1 mouse cellular context compared by ENCODE assay signal in the genomic region with DNA sequence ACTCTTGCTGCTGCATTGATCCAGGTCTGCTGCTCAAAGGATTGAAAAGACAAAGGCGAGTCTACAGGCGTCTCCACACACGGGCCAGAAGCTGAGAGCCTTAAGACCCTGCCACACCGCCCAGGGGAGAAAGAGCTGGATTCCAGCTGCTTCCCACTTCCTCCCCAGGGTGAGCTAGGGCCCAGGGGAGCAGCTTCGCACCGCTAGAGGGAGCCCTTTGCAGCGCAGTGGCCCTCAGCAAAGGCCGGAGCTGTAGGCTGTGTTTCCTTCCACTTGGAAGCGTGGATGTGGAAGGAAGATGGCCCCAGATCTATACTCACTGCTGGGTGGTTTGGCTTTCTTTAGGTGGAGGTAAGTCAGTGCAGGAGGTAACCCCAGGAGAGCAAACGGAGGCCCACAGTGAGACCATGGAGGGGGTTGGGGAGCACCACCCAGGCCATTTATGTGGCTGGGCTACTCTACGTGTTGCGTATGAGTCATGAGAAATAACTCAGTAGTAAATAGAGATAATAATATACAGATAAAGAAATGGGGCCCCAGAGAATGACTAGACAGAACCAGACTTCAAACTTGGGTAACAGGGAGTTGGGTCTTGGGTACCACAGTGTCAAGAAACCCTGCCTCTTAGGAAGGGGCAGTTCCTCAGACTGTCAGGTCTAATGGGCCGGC.
A peak's percentile ranks its signal among the peaks of the same experiment; 100 is the strongest.
TF ChIP-seq lines count a peak whose summit lies in the region.

No protein-coding gene starts in this region.

TF ChIP-seq in CH12.LX, 34 proteins besides CTCF, POLR2A, EP300 and RAD21:
- TF ChIP-seq MAZ (IDR thresholded peaks at IDR 0.05; ENCODE audit: low read depth, low read length) (peak; percentile 81), MEF2A (IDR thresholded peaks at IDR 0.05; ENCODE audit: borderline replicate concordance, low read depth, low read length) (peak; percentile 56; the same call in 1 of the 2 replicates), UBTF (IDR thresholded peaks at IDR 0.05; ENCODE audit: low read depth, low read length) (no peak), CHD2 (IDR thresholded peaks at IDR 0.05; ENCODE audit: low read length) (peak; percentile 65; the same call in 1 of the 2 replicates), ETS1 (conservative IDR thresholded peaks at IDR 0.05; ENCODE audit: low read depth, low read length) (no peak), IRF4 (IDR thresholded peaks at IDR 0.05; ENCODE audit: low read depth, low read length) (peak; percentile 88), ELF1 (IDR thresholded peaks at IDR 0.05; ENCODE audit: low read depth, low read length) (peak; percentile 67), SIN3A (IDR thresholded peaks at IDR 0.05; ENCODE audit: low read length) (0 out of 2 replicates have a peak, but pooled peaks have one; percentile 63), NRF1 (IDR thresholded peaks at IDR 0.05; ENCODE audit: low read depth, low read length) (no peak; the same call in 1 of the 2 replicates), NELFE (IDR thresholded peaks at IDR 0.05; ENCODE audit: low read depth, low read length) (peak; percentile 67; the same call in 1 of the 2 replicates), MAFK (IDR thresholded peaks at IDR 0.05; ENCODE audit: insufficient replicate concordance, low read length) (no peak), TCF12 (IDR thresholded peaks at IDR 0.05; ENCODE audit: low read depth, low read length) (peak; percentile 74), ZNF384 (IDR thresholded peaks at IDR 0.05; ENCODE audit: low read depth, low read length) (no peak), MYC (IDR thresholded peaks at IDR 0.05; ENCODE audit: low read depth, low read length) (no peak), POLR2AphosphoS2 (IDR thresholded peaks at IDR 0.05; ENCODE audit: low read depth, low read length) (no peak), BHLHE40 (IDR thresholded peaks at IDR 0.05; ENCODE audit: low read depth, low read length) (0 out of 2 replicates have a peak, but pooled peaks have one; percentile 21), JUN (IDR thresholded peaks at IDR 0.05; ENCODE audit: insufficient read depth, low read depth, low read length) (no peak), ZC3H11A (IDR thresholded peaks at IDR 0.05; ENCODE audit: low read depth, low read length) (peak; percentile 89), SMC3 (IDR thresholded peaks at IDR 0.05; ENCODE audit: low read depth, low read length) (peak; percentile 98)
